Mouse (Mus musculus): ENCODE measurements around the gene Ccdc78. TPM values are rescaled to one million over a fixed set of nuclear protein-coding genes. Genes with fewer than 3 reads are reported as not detected.

The Ccdc78 gene
- polyA plus RNA-seq, 1 experiment from 2014 or later = 0.09 TPM

DNA sequence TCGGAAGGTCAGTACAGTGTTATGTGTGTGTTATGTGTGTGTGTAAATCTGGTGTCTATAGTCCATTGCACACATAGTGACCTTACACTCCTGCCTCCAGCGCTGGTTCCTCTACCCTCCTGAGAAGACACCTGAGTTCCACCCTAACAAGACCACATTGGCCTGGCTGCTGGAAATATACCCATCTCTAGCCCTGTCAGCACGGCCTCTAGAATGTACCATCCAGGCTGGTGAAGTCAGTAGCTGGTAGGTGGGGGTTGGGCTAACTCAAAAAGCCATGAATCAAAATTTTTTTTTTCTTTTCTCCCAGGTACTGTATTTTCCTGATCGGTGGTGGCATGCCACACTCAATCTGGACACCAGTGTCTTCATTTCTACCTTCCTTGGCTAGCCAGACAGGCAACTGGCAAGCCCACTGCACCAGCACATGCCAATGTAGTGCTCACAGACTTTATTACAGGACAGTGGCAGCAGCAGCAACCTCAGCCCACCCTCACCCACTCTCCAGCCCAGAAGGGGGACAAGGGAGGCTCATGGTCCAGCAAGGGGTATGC, 43.9 kb downstream of the Ccdc78 start:
- Histone ChIP-seq H3K27ac (ENCODE audit: low read depth, low read length) (no peak overlapping the region), H3K4me2 (replicated peaks; ENCODE audit: low read depth) (peak overlapping the region; percentile 86), H3K4me3 (ENCODE audit: low read depth, low read length) (no peak overlapping the region), H3K36me3 (ENCODE audit: control insufficient read depth, insufficient read depth) (peaks cover 37% of the 10 kb centered on the region), H3K4me1 (replicated peaks; ENCODE audit: control insufficient read depth, insufficient read depth, low read length) (peaks cover 9% of the 10 kb centered on the region; the same call in 1 of the 2 replicates), H3K27me3 (replicated peaks; ENCODE audit: control insufficient read depth, insufficient read depth, low read length) (no peaks in the 10 kb centered on the region), H3K9me3 (ENCODE audit: control insufficient read depth) (no peaks in the 10 kb centered on the region), H3K9ac (ENCODE audit: low read depth, low read length) (no peak overlapping the region)
- WGBS = 71% methylated on average over 4 of the region's 4 CpGs
- no peak for TF ChIP-seq CTCF (IDR thresholded peaks at IDR 0.05; ENCODE audit: low read depth)
- ATAC-seq = no peak

DNA sequence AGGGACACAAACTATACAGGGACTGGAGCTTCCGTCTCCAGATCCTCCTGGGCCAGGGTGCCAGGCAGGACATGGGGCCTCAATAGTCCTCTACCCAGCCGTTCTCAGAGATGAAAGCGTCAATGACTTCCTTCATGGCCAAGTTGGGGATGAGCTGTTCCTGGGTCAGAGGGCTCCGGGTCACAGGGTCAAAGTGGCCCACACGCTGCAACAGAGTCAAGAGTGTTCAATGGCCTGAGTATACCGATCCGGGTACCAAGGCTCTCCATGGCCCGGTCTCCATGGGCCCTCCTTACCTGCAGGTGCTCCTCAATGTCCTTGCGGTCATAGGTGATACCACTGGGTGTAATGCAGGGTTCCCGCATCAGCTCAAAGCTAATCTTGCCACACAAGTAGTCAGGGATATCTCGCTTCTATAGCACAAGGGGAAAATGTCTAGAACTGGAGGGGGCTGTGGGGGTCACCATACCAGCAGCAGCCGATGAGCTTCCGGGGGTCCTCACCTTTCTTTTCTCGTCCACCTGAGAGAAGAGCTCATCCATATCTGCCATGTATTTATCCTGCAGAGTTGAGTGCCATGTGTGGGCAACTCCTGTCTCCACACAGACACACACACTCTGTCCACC, 44.5 kb downstream of the Ccdc78 start:
- Histone ChIP-seq H3K4me2 (replicated peaks; ENCODE audit: low read depth) (peak overlapping the region; percentile 93), H3K9ac (ENCODE audit: low read depth, low read length) (no peak overlapping the region), H3K27ac (ENCODE audit: low read depth, low read length) (peak overlapping the region; percentile 50; the same call in 1 of the 2 replicates), H3K36me3 (ENCODE audit: control insufficient read depth, insufficient read depth) (peaks cover 43% of the 10 kb centered on the region), H3K4me1 (replicated peaks; ENCODE audit: control insufficient read depth, insufficient read depth, low read length) (peaks cover 9% of the 10 kb centered on the region; the same call in 1 of the 2 replicates), H3K4me3 (ENCODE audit: low read depth, low read length) (no peak overlapping the region), H3K27me3 (replicated peaks; ENCODE audit: control insufficient read depth, insufficient read depth, low read length) (no peaks in the 10 kb centered on the region), H3K9me3 (ENCODE audit: control insufficient read depth) (no peaks in the 10 kb centered on the region)
- TF ChIP-seq CTCF (IDR thresholded peaks at IDR 0.05; ENCODE audit: low read depth) = no peak
- WGBS = 81% methylated on average over 14 of the region's 14 CpGs
- ATAC-seq = no peak

DNA sequence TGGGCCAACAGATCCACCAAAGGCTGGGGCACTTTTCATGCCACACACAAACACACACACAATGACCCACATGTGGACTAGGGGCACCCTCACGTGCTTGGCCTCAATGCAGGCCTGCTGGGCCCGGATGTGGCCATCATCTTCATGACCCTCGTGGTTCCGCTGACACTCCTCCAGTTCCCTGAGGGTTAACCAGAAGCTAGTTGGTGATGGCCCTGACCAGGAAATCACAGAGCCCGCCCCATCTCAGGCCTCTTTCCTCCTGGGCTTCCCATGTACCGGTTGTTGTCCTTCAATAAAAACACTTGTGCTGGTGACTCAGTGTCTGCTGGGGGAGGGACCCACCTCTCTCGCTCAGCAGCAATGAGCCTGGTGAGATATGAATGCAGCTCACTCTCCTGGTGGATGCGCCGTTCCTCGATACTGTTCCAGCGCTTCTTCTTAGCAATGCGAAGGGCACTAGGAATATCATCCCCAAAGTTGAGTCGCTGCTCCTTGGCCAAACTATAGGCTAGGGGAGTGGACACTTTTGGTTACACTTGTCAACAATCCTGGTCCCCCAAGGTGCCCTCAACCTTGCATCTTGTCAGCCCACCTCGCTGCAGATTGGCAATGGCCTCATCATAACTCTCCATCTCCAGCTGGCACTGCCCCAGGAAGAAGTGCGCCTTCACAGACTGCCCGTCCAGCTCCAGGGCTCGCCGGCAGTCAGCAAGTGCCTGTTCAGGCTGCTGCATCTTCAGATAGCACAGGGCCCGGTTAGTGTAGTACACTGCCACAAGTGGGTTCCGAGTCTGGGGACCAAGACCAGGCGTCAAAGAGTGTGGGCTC, 45.3 kb downstream of the Ccdc78 start:
- Histone ChIP-seq H3K27me3 (replicated peaks; ENCODE audit: control insufficient read depth, insufficient read depth, low read length) (no peaks in the 10 kb centered on the region), H3K4me3 (ENCODE audit: low read depth, low read length) (peak overlapping the region; percentile 76), H3K9me3 (ENCODE audit: control insufficient read depth) (no peaks in the 10 kb centered on the region), H3K4me1 (replicated peaks; ENCODE audit: control insufficient read depth, insufficient read depth, low read length) (peaks cover 11% of the 10 kb centered on the region; the same call in 1 of the 2 replicates), H3K4me2 (replicated peaks; ENCODE audit: low read depth) (peak overlapping the region; percentile 93), H3K27ac (ENCODE audit: low read depth, low read length) (peak overlapping the region; percentile 98), H3K9ac (ENCODE audit: low read depth, low read length) (peak overlapping the region; percentile 78), H3K36me3 (ENCODE audit: control insufficient read depth, insufficient read depth) (peaks cover 37% of the 10 kb centered on the region)
- no peak for ATAC-seq
- TF ChIP-seq CTCF (IDR thresholded peaks at IDR 0.05; ENCODE audit: low read depth) = no peak
- 32% methylated on average over 21 of the region's 21 CpGs for WGBS

DNA sequence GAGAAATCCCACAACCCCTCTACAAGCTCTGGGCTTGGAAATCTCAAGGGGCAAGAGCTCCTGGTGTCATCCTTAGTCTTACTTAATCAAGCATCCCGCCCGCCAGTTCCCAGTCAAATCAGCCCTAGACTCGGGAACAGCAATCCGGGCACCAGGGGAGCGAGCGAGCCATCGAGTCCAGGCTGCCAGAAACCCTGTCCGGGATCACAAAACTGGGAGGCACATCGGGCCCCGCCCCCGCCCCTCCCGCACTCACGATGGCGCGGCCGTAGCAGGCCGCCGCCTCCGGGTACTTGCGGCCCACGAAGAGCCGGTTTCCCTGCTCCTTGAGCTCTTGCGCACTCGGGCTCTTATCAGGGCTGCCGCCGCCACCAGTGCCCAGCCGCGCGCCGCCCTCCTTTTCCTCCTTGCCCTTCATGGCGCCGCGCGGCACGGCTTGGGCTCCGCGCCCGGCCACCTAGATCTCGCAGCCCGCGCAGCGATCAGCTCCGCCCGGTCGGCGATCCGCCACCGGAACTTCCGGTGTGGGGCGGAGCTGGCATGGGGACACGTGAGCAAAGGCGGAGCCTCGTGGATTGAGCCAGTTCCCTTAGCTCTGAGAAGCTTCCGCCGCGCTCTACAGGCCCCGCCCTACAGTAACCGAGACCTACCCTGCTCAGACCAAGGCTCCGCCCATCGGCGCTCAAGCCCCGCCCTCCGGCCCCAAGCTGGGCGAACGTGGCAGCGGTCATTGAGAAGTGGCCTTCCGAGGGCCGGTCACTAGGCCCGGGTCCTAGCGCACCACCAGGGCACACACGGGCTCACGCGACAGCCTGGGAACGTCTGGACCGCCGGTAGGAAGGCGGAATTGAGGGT, 46.3 kb downstream of the Ccdc78 start:
- TF ChIP-seq CTCF (IDR thresholded peaks at IDR 0.05; ENCODE audit: low read depth) = 0 out of 2 replicates have a peak, but pooled peaks have one; percentile 14
- H3K4me2 ChIP-seq (replicated peaks; ENCODE audit: low read depth) = peak overlapping the region; percentile 93
- peak; percentile 87 for ATAC-seq

DNA sequence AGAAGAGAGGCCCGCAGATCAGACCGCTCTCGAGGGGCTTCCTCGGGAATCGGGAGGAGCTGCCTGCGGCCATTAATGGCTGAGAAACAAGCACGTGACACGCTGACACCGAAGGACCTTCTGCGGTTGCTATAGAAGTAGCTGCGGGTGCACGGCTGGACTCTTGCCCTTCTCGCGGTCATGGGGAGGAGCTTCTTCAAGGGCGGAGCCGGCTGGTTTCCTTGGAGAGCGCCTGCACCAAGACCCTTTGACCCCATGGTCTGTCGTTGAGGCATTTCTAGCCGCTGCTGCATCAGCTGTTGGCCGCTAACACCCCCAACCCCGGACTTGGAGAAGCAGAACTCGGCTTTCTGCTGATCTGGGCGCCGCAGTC, 46.9 kb downstream of the Ccdc78 start, which contains the start of gene Stub1:
TSS of gene Stub1 (minus strand) at position 114 of the 373 bp plus-strand sequence.
- Histone ChIP-seq H3K27ac (ENCODE audit: low read depth, low read length) (peak within 1 kb of the TSS; percentile 98), H3K4me3 (ENCODE audit: low read depth, low read length) (peak within 1 kb of the TSS; percentile 76), H3K9ac (ENCODE audit: low read depth, low read length) (peak within 1 kb of the TSS; percentile 78), H3K27me3 (replicated peaks; ENCODE audit: control insufficient read depth, insufficient read depth, low read length) (no peaks in the 10 kb centered on the region), H3K9me3 (ENCODE audit: control insufficient read depth) (no peaks in the 10 kb centered on the region), H3K36me3 (ENCODE audit: control insufficient read depth, insufficient read depth) (peaks cover 32% of the 10 kb centered on the region), H3K4me2 (replicated peaks; ENCODE audit: low read depth) (peak within 1 kb of the TSS; percentile 93), H3K4me1 (replicated peaks; ENCODE audit: control insufficient read depth, insufficient read depth, low read length) (peaks cover 11% of the 10 kb centered on the region; the same call in 1 of the 2 replicates)
- TF ChIP-seq CTCF (IDR thresholded peaks at IDR 0.05; ENCODE audit: low read depth) = 0 out of 2 replicates have a peak, but pooled peaks have one; percentile 7
- under 1% methylated on average over 24 of the region's 24 CpGs for WGBS
- ATAC-seq = peak; percentile 78

More for the DNA sequence above, 46.3 kb downstream of the Ccdc78 start:
- H3K27ac ChIP-seq (ENCODE audit: low read depth, low read length) = peak overlapping the region; percentile 98
- WGBS = under 1% methylated on average over 72 of the region's 77 CpGs
- H3K4me1 ChIP-seq (replicated peaks; ENCODE audit: control insufficient read depth, insufficient read depth, low read length) = peaks cover 11% of the 10 kb centered on the region; the same call in 1 of the 2 replicates
- peak overlapping the region; percentile 78 for H3K9ac ChIP-seq (ENCODE audit: low read depth, low read length)
- no peaks in the 10 kb centered on the region for H3K27me3 ChIP-seq (replicated peaks; ENCODE audit: control insufficient read depth, insufficient read depth, low read length)
- peaks cover 28% of the 10 kb centered on the region for H3K36me3 ChIP-seq (ENCODE audit: control insufficient read depth, insufficient read depth)
- H3K9me3 ChIP-seq (ENCODE audit: control insufficient read depth) = no peaks in the 10 kb centered on the region
- H3K4me3 ChIP-seq (ENCODE audit: low read depth, low read length) = peak overlapping the region; percentile 76

All from intestine, postnatal 0 days (tissue).